Mouse (Mus musculus) liver, adult 2 months (tissue): ENCODE data around the gene Tubal3.

Experiments
- CTCF ChIP-seq: fragments of 200-500 bp; IDR thresholded peaks from 2 replicates; pipeline ENCODE4 v1.5.1; 2011; ENCODE audit warnings: low read depth, low read length, control low read depth
- POLR2A ChIP-seq: fragments of 200-500 bp; IDR thresholded peaks from 2 replicates; pipeline ENCODE4 v1.6.1; 2011; ENCODE audit warnings: low read length, control low read depth; ENCODE audit not compliant: insufficient read depth; ENCODE audit errors: extremely low read depth

DNA sequence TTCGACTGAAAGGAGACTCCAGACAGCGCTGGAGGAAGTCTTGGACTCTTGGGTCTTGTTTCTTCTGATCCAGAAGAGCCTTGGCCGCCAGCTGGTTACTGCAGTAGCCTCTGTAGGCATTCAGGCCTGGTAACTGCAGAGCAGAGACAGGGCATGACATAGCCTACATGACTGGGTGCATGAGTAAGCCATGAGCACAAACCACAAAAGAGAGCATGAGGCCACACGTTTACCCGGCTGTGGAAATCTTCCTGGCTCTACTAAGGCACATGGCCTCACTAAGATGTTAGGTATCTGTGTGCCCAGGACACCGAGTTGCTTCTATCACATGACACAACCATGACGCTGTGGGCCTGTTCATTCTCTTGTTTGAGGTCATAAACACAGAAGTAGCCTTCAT, 31.4 kb upstream of the Tubal3 start:
- TF ChIP-seq CTCF (no peak), POLR2A (no peak)
